Mouse (Mus musculus): ENCODE results near the gene C1qtnf1. TPM values are rescaled to one million over a fixed set of nuclear protein-coding genes. Genes with fewer than 3 reads are reported as not detected.

The C1qtnf1 gene
- polyA plus RNA-seq, 1 experiment from 2014 or later = 6.3 TPM

DNA sequence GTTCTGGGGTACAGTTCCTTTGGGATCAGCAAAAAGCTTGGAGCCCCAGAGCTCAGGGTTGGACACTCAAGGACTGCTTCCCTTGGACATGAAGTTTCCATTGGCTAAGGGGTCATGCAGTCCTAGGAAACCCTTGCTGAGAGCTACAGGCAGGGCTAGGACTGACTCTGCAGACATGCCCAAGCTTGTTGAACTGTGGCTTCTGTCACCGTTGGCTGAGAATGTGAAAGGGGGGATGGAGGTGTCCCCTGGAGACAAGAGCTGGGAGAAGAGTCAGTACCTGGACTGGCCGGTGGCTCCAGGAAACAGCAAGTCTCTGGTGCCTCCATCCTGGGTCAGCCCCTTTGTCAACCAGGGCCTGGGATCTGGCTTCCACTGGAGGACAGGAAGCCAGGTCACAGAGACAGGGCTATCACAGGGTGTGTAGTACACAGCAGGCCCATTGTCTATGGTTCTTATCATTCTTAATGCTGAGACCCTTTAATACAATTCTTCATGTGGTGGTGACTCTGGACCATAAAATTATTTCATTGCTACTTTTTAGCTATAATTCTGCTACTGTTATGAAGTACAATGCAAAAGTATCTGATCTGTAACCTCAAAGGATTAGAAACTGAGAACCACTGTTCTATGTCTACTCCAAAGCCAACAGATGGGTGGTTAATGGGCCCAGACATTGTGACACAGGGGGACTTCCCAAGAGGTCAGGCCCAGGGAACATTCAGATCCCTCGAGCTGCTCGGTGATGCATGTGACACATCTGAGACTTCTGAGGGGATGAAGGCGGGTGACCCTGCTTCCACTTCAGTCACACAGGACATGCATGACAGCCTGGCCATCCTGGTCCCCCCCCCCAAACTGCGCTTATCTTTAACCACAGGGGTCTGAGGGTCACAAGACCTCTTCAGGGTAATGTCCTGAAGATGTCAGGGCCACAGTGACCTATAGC lies 23.8 kb upstream of the C1qtnf1 start:
- no peaks in the 10 kb centered on the region for H3K27me3 ChIP-seq (replicated peaks)
- H3K36me3 ChIP-seq = peaks cover 13% of the 10 kb centered on the region
- no peak for ATAC-seq
- H3K27ac ChIP-seq = no peak overlapping the region
- no peak overlapping the region for H3K4me3 ChIP-seq (replicated peaks)
- no peak overlapping the region for H3K9ac ChIP-seq
- no peaks in the 10 kb centered on the region for H3K9me3 ChIP-seq
- peaks cover 52% of the 10 kb centered on the region for H3K4me1 ChIP-seq (replicated peaks)
- 78% methylated on average over 6 of the region's 6 CpGs for WGBS
- H3K4me2 ChIP-seq (replicated peaks) = no peak overlapping the region

DNA sequence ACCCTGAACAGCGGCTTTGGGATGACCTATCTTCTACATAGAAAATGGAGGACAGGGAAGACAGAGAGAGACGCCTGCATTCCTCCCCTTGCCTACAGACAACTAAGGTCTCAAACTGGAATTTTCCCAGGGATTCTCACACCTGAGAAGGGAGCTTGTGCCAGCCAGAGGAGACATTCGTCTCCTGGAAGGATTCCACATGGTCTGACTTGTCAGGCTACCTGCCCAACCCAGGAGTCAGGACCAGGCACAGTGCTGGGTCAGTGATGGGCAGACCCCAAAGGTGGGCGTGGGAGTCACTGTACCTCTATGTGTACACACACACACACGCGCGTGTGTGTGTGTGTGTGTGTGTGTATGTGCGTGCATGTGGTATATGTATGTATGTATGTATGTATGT lies 22.7 kb upstream of the C1qtnf1 start:
- no peak overlapping the region for H3K9ac ChIP-seq
- H3K36me3 ChIP-seq = peaks cover 13% of the 10 kb centered on the region
- H3K9me3 ChIP-seq = no peaks in the 10 kb centered on the region
- 93% methylated on average over 8 of the region's 8 CpGs for WGBS
- H3K4me2 ChIP-seq (replicated peaks) = no peak overlapping the region
- no peaks in the 10 kb centered on the region for H3K27me3 ChIP-seq (replicated peaks)
- no peak overlapping the region for H3K27ac ChIP-seq
- no peak for ATAC-seq
- no peak overlapping the region for H3K4me3 ChIP-seq (replicated peaks)
- peaks cover 44% of the 10 kb centered on the region for H3K4me1 ChIP-seq (replicated peaks)

GRCm38 (mm10) chr11:118406521-118406920 lies 21.5 kb upstream of the C1qtnf1 start:
- H3K4me1 ChIP-seq (replicated peaks) = peaks cover 43% of the 10 kb centered on the region
- peak overlapping the region; percentile 88; the same call in 1 of the 2 replicates for H3K27ac ChIP-seq

GRCm38 (mm10) chr11:118407318-118407910 lies 20.6 kb upstream of the C1qtnf1 start:
- Histone ChIP-seq H3K36me3 (peaks cover 25% of the 10 kb centered on the region), H3K27me3 (replicated peaks) (no peaks in the 10 kb centered on the region), H3K27ac (peak overlapping the region; percentile 88), H3K4me1 (replicated peaks) (peaks cover 37% of the 10 kb centered on the region), H3K4me2 (replicated peaks) (peak overlapping the region; percentile 6; the same call in 1 of the 2 replicates), H3K9ac (0 out of 2 replicates have a peak overlapping the region, but pooled peaks have one; percentile 10), H3K9me3 (no peaks in the 10 kb centered on the region), H3K4me3 (replicated peaks) (no peak overlapping the region)
- WGBS = 73% methylated on average over 23 of the region's 23 CpGs
- ATAC-seq = no peak

More at GRCm38 (mm10) chr11:118406521-118406920, 21.5 kb upstream of the C1qtnf1 start:
- Histone ChIP-seq H3K4me3 (replicated peaks) (no peak overlapping the region), H3K36me3 (peaks cover 19% of the 10 kb centered on the region), H3K4me2 (replicated peaks) (no peak overlapping the region), H3K27me3 (replicated peaks) (no peaks in the 10 kb centered on the region), H3K9me3 (no peaks in the 10 kb centered on the region), H3K9ac (no peak overlapping the region)
- no peak for ATAC-seq
- 89% methylated on average over 5 of the region's 5 CpGs for WGBS

- Histone ChIP-seq H3K36me3 (peaks cover 25% of the 10 kb centered on the region), H3K27ac (peak overlapping the region; percentile 88), H3K9ac (peak overlapping the region; percentile 10; the same call in 1 of the 2 replicates), H3K9me3 (no peaks in the 10 kb centered on the region), H3K4me1 (replicated peaks) (peaks cover 41% of the 10 kb centered on the region), H3K4me3 (replicated peaks) (no peak overlapping the region), H3K27me3 (replicated peaks) (no peaks in the 10 kb centered on the region), H3K4me2 (replicated peaks) (0 out of 2 replicates have a peak overlapping the region, but pooled peaks have one; percentile 6)
- WGBS = 71% methylated on average over 18 of the region's 18 CpGs
- no peak for ATAC-seq
Observed at GRCm38 (mm10) chr11:118408051-118408740, 19.8 kb upstream of the C1qtnf1 start.

GRCm38 (mm10) chr11:118409106-118410072 lies 18.6 kb upstream of the C1qtnf1 start:
- Histone ChIP-seq H3K4me3 (replicated peaks) (no peak overlapping the region), H3K4me2 (replicated peaks) (peak overlapping the region; percentile 35), H3K36me3 (peaks cover 26% of the 10 kb centered on the region), H3K4me1 (replicated peaks) (peaks cover 44% of the 10 kb centered on the region), H3K9ac (peak overlapping the region; percentile 14; the same call in 1 of the 2 replicates), H3K9me3 (no peaks in the 10 kb centered on the region), H3K27me3 (replicated peaks) (no peaks in the 10 kb centered on the region), H3K27ac (peak overlapping the region; percentile 88)
- WGBS = 64% methylated on average over 12 of the region's 12 CpGs
- ATAC-seq = peak; percentile 85

GRCm38 (mm10) chr11:118410073-118410444 lies 17.9 kb upstream of the C1qtnf1 start:
- Histone ChIP-seq H3K4me3 (replicated peaks) (no peak overlapping the region), H3K4me1 (replicated peaks) (peaks cover 44% of the 10 kb centered on the region), H3K9ac (peak overlapping the region; percentile 6; the same call in 1 of the 2 replicates), H3K4me2 (replicated peaks) (peak overlapping the region; percentile 35; the same call in 1 of the 2 replicates), H3K27ac (peak overlapping the region; percentile 88), H3K9me3 (no peaks in the 10 kb centered on the region), H3K27me3 (replicated peaks) (no peaks in the 10 kb centered on the region), H3K36me3 (peaks cover 33% of the 10 kb centered on the region)
- ATAC-seq = peak; percentile 88
- 38% methylated on average over 1 of the region's 1 CpGs for WGBS

DNA sequence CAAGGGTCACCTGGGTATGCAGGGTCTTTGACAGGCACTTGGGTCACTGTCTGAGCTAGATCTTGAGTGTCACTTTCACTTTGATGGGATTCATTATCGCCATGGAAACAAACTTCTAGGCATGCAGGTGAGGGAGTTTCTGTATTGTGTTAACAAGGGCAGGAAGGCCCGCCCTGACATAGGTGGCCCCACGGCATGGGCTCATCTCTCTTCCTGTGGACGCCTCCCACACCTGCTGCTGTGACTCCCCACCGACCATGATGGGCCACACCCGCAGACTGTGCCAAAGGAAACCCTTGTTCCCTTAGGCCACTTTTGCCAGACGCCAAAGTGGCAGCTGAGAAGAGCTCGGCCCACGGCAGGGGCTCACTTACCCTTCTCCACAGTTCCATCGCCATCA lies 17.5 kb upstream of the C1qtnf1 start:
- Histone ChIP-seq H3K4me3 (replicated peaks) (no peak overlapping the region), H3K36me3 (peaks cover 36% of the 10 kb centered on the region), H3K4me2 (replicated peaks) (peak overlapping the region; percentile 12; the same call in 1 of the 2 replicates), H3K27me3 (replicated peaks) (no peaks in the 10 kb centered on the region), H3K9ac (no peak overlapping the region), H3K27ac (peak overlapping the region; percentile 88), H3K9me3 (no peaks in the 10 kb centered on the region), H3K4me1 (replicated peaks) (peaks cover 45% of the 10 kb centered on the region)
- peak; percentile 46 for ATAC-seq
- 70% methylated on average over 10 of the region's 10 CpGs for WGBS

DNA sequence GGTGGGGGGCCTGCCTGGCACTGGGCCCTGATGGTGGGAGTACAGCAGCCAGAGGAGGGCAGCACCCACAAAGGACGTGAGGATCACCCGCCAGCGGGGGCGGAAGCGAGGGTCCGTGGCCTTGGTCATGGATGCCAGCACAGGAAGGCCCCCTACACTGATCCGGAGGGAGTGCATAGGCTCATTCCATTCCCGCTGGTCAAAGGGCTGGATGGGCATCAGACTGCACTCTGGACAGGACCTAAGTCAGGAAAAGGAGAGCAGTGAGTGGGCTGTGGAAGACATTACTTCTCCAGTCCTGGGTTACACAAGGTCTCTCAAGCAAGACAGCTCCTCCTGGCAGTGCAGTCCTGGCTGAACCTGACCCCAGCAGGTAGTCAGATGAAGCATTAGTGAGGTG lies 16.7 kb upstream of the C1qtnf1 start:
- no peaks in the 10 kb centered on the region for H3K9me3 ChIP-seq
- WGBS = 84% methylated on average over 8 of the region's 8 CpGs
- peak overlapping the region; percentile 10; the same call in 1 of the 2 replicates for H3K9ac ChIP-seq
- peaks cover 46% of the 10 kb centered on the region for H3K4me1 ChIP-seq (replicated peaks)
- H3K4me3 ChIP-seq (replicated peaks) = no peak overlapping the region
- H3K36me3 ChIP-seq = peaks cover 37% of the 10 kb centered on the region
- ATAC-seq = no peak
- H3K4me2 ChIP-seq (replicated peaks) = no peak overlapping the region
- no peaks in the 10 kb centered on the region for H3K27me3 ChIP-seq (replicated peaks)
- H3K27ac ChIP-seq = peak overlapping the region; percentile 88

DNA sequence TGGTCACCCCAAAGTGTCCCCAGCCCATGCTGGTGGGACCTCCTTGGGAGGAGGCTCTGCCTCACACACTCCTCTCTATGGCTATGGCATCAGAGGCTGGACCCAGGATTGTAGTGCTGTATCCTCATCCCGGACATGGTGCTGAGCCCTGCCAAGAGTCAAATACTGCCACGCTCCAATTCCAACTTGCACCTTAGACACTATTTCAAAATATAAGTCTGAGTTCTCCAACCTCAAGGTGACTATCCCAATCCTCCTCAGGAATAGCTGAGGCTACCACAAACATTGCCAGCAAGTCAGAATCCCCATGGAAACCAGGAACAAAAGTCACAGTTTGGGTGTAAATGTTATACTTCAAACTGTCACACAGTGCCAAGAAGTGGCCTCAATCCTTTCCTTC lies 15.4 kb upstream of the C1qtnf1 start:
- Histone ChIP-seq H3K4me1 (replicated peaks) (peaks cover 45% of the 10 kb centered on the region), H3K36me3 (peaks cover 32% of the 10 kb centered on the region), H3K4me2 (replicated peaks) (no peak overlapping the region), H3K4me3 (replicated peaks) (no peak overlapping the region), H3K9ac (no peak overlapping the region), H3K27ac (no peak overlapping the region), H3K27me3 (replicated peaks) (no peaks in the 10 kb centered on the region), H3K9me3 (no peaks in the 10 kb centered on the region)
- 81% methylated on average over 2 of the region's 2 CpGs for WGBS
- no peak for ATAC-seq

DNA sequence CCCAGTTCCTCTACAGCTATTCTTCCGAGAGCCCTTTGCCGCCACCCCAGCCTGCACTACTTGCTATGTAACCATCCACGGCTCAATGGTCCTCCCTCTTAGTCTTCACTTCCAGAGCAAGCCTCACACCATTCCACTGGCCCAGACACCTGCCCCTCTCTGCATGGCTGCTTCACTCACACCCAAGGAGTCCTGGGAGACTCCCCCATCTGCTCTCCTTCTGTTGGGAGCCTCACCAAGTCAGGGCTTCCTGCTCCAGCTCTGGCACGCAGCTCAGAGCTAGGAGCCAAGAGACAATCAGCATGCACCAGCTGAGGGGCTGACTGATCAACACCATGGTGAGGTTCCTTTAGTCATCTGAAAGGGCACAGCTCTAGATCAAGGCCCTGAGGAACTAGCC lies 14.9 kb upstream of the C1qtnf1 start:
- peaks cover 28% of the 10 kb centered on the region for H3K36me3 ChIP-seq

More for the DNA sequence above, 14.9 kb upstream of the C1qtnf1 start:
- WGBS = 81% methylated on average over 4 of the region's 4 CpGs
- Histone ChIP-seq H3K27me3 (replicated peaks) (no peaks in the 10 kb centered on the region), H3K4me2 (replicated peaks) (no peak overlapping the region), H3K4me1 (replicated peaks) (peaks cover 45% of the 10 kb centered on the region), H3K9me3 (no peaks in the 10 kb centered on the region), H3K27ac (no peak overlapping the region), H3K9ac (no peak overlapping the region), H3K4me3 (replicated peaks) (no peak overlapping the region)
- ATAC-seq = no peak

Measured in intestine, embryonic 15.5 days (tissue).